Mouse (Mus musculus) neural tube, embryonic 12.5 days (tissue): Measurements from ENCODE around the gene Pcsk6. TPM values are rescaled to one million over a fixed set of nuclear protein-coding genes. Genes with fewer than 3 reads are reported as not detected.

ENCODE experiments used
- ATAC-seq: fragments of 200-750 bp; cut with Nextera tagmentation; 2 replicates; pipeline ENCODE4 v1.8.0; 2017; ENCODE audit warnings: low read depth, mild to moderate bottlenecking, moderate TSS enrichment, moderate library complexity; ENCODE audit not compliant: low FRiP score
- H3K27ac ChIP-seq: fragments of 300-500 bp; sonication (generic); 2 replicates; pipeline ENCODE4 v1.5.1; 2016
- H3K27me3 ChIP-seq: fragments of 300-500 bp; sonication (generic); replicated peaks from 2 replicates; pipeline ENCODE4 v1.6.1; 2016; ENCODE audit warnings: mild to moderate bottlenecking
- H3K36me3 ChIP-seq: fragments of 300-500 bp; sonication (generic); 2 replicates; pipeline ENCODE4 v1.6.1; 2016; ENCODE audit warnings: mild to moderate bottlenecking
- H3K4me1 ChIP-seq: fragments of 300-500 bp; sonication (generic); 2 replicates; pipeline ENCODE4 v1.6.1; 2016
- H3K4me2 ChIP-seq: fragments of 300-500 bp; sonication (generic); replicated peaks from 2 replicates; pipeline ENCODE4 v1.6.1; 2016; ENCODE audit warnings: mild to moderate bottlenecking
- H3K4me3 ChIP-seq: fragments of 300-500 bp; sonication (generic); 2 replicates; pipeline ENCODE4 v1.5.1; 2016
- H3K9ac ChIP-seq: fragments of 300-500 bp; sonication (generic); 2 replicates; pipeline ENCODE4 v1.6.1; 2016; ENCODE audit warnings: mild to moderate bottlenecking
- H3K9me3 ChIP-seq: fragments of 300-500 bp; sonication (generic); 2 replicates; pipeline ENCODE4 v1.6.1; 2016; ENCODE audit warnings: mild to moderate bottlenecking
- WGBS: fragments of 180-500 bp; shearing (Covaris S2); methylation state at CpG from one replicate; pipeline ENCODE4 v1.1.7; 2016; 5-methylcytosine and 5-hydroxymethylcytosine counted together
- polyA plus RNA-seq: library from polyadenylated mRNA; unstranded; fragments of >200 nt; fragmentation: Nextera tagmentation; extraction: Ambion mirVana; gene quantifications from 2 replicates; pipeline ENCODE4 v1.2.1, GENCODE M21; 2016

Gene Pcsk6
- polyA plus RNA-seq, 1 experiment from 2014 or later, result 1.5 TPM

DNA sequence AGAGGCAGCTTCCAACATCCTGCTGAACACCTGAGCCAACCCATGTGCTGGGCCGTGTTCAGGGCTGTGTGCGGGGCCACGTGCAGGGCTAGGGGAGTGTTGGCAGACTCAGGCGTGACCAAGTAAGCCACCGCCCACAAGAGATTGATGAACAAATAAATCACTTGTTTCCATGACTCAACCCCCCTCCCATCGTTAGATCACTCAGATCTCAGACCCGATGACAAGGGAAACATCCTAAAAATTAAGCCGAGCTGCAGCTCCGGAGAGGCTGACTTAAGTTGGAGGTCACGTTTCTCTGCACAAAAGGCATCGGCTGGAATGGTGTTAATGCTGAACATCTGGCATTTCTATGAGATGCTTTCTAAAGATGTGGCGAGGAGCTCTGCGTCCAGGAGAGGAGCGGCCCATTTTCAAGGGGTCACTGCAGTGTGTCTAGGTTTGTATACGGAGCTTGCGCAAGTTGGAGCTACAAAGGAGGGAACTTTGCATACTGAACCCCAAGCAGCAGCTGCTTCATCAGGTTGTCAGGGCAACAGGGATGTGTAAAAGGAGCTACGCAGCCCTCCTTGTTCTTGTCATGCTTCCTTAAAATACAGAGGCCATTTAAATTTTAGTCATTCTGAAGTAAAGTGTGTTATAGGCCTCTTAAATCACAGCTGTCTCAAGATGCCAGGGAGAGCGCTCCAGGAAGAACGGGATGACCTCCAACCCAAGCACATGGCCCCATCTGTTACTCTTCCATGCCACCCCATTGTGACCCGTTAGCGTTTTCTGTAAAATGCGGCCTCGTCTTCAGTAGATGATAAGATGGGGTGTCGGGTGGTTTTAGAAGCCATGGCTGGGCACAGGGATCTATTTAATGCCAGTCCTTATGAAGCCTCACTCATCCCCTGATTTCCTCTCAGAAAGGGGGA is 94.0 kb downstream of the Pcsk6 start:
- ATAC-seq, result peak; percentile 96
- H3K4me1 ChIP-seq, result peaks cover 12% of the 10 kb centered on the region
- H3K4me3 ChIP-seq, result no peak overlapping the region
- WGBS, result 9% methylated on average over 24 of the region's 24 CpGs
- H3K27me3 ChIP-seq, result no peaks in the 10 kb centered on the region
- no peak overlapping the region for H3K27ac ChIP-seq
- peak overlapping the region; percentile 34 for H3K4me2 ChIP-seq
- no peaks in the 10 kb centered on the region for H3K36me3 ChIP-seq
- H3K9ac ChIP-seq, result no peak overlapping the region
- H3K9me3 ChIP-seq, result no peaks in the 10 kb centered on the region

DNA sequence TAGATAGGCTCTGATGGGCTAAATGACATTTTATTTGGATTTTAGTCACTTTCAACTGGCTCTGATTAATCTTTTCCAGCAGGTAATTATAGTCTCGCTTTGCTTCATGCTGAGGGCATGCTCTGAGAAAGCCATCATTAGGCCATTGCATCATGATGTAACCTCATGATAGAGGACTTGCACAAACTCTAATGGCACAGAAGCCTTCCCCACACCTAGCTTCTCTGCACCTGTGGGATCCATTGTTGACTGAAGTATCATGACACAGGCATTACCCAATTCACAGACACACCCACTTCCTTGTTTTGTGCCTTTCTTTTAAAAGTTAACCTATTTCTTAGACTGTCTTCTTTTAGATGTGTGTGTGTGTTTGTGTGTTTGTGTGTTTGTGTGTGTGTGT is 95.7 kb downstream of the Pcsk6 start:
- no peak overlapping the region for H3K4me3 ChIP-seq
- no peaks in the 10 kb centered on the region for H3K27me3 ChIP-seq
- ATAC-seq, result no peak
- no peak overlapping the region for H3K4me2 ChIP-seq
- H3K36me3 ChIP-seq, result no peaks in the 10 kb centered on the region
- WGBS, result 94% methylated on average over 1 of the region's 1 CpGs
- no peak overlapping the region for H3K9ac ChIP-seq
- H3K4me1 ChIP-seq, result peaks cover 12% of the 10 kb centered on the region
- H3K9me3 ChIP-seq, result no peaks in the 10 kb centered on the region
- H3K27ac ChIP-seq, result no peak overlapping the region

DNA sequence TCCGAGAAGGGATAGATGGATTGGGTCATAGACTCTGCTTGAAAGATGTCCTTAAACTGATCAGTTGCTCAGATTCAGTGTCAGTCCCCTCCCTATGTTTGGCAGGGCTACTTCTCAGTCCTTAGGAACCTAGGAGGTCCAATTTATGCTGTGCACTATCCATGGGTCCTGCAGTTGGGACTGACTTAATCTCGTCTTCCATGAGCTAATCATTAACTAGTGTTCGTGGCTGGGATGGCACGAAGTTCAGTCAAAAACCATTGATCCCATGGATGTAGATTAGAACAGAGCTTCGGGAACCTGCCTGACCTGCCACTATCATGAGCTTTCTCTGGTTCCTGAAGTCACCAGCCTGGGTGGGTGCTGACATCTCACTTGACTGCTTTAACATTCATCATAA is 96.6 kb downstream of the Pcsk6 start:
- H3K9ac ChIP-seq, result no peak overlapping the region
- H3K4me2 ChIP-seq, result no peak overlapping the region
- H3K27ac ChIP-seq, result no peak overlapping the region
- H3K9me3 ChIP-seq, result no peaks in the 10 kb centered on the region
- peaks cover 12% of the 10 kb centered on the region for H3K4me1 ChIP-seq
- WGBS, result 90% methylated on average over 5 of the region's 5 CpGs
- ATAC-seq, result no peak
- no peaks in the 10 kb centered on the region for H3K27me3 ChIP-seq
- no peaks in the 10 kb centered on the region for H3K36me3 ChIP-seq
- no peak overlapping the region for H3K4me3 ChIP-seq

DNA sequence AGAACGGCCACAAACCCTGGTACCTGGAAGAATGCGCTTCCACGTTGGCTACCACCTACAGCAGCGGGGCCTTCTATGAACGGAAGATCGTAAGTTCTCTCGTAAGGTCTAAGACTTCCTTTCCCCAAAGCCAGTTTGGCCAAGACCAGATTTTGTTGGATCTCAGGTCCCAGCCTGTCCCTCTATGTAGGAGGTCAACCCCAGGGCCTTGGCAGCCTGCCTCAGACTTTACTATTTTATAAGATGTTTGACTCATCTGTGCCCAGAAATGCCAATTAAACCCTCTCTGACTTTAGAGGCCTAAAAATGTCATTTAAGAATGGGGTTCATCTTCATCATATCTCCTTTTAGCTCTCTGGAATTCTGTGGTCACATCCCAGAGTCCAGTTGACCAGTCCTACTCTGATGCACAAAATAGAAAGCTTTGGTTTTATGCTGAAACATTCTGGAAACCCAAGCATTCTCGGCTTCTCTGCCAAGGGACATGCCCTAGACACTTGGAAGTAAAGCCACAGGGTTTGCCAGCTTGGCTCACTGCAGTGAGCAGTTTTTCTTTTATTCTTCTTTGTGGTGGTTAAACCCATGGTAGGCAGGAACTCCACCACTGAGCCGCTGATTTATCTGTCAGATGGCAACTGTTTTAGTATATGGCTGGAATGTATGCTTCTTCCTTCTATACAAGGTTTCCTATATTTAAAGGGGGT is 97.8 kb downstream of the Pcsk6 start:
- Histone ChIP-seq H3K4me1 (peaks cover 12% of the 10 kb centered on the region), H3K27ac (no peak overlapping the region), H3K27me3 (no peaks in the 10 kb centered on the region), H3K4me2 (no peak overlapping the region), H3K4me3 (no peak overlapping the region), H3K36me3 (no peaks in the 10 kb centered on the region), H3K9me3 (peaks cover 7% of the 10 kb centered on the region; the same call in 1 of the 2 replicates), H3K9ac (no peak overlapping the region)
- ATAC-seq, result no peak
- 97% methylated on average over 9 of the region's 9 CpGs for WGBS

DNA sequence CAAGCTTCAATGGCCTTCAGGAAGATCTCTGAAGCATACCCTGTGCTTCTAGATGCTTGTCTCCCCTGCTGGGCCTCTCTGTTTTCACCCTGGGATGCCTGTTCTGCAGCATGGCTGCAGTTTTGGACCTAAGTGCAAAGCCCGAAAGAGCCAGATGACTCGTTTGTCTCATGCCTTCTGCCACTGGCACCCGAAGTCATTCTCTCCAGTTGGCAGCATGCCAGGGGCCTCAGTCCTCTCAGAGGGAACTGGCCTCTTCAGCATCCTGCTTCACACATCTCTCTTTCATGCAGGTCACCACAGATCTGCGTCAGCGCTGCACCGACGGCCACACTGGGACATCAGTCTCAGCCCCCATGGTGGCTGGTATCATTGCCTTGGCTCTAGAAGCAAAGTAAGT is 101.1 kb downstream of the Pcsk6 start:
- peaks cover 7% of the 10 kb centered on the region; the same call in 1 of the 2 replicates for H3K9me3 ChIP-seq
- H3K4me2 ChIP-seq, result no peak overlapping the region
- no peaks in the 10 kb centered on the region for H3K36me3 ChIP-seq
- H3K4me3 ChIP-seq, result no peak overlapping the region
- H3K27me3 ChIP-seq, result no peaks in the 10 kb centered on the region
- no peaks in the 10 kb centered on the region for H3K4me1 ChIP-seq
- no peak overlapping the region for H3K9ac ChIP-seq
- 86% methylated on average over 7 of the region's 7 CpGs for WGBS
- no peak overlapping the region for H3K27ac ChIP-seq
- ATAC-seq, result no peak

DNA sequence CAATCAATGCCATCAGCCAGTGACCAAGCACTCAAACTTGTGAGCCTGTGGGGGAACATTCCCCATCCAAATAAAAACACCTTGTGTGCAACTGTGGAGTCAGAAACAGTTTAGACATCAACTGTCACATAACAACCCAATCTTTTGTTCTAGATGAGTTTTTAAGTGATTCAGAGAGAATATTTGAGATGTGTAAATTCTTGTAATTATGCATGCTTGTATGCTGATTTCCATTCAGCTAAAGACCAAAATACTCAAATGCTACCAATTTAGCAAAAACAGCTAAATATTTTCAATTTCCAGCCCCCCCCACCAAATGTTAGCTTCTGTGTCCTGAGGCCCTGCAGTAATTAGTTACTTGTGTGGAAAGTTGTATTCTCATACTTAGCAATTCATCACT is 102.9 kb downstream of the Pcsk6 start:
- Histone ChIP-seq H3K27ac (no peak overlapping the region), H3K4me3 (no peak overlapping the region), H3K4me1 (no peaks in the 10 kb centered on the region), H3K4me2 (no peak overlapping the region), H3K9ac (no peak overlapping the region), H3K9me3 (peaks cover 7% of the 10 kb centered on the region; the same call in 1 of the 2 replicates), H3K27me3 (no peaks in the 10 kb centered on the region), H3K36me3 (no peaks in the 10 kb centered on the region)
- no peak for ATAC-seq

DNA sequence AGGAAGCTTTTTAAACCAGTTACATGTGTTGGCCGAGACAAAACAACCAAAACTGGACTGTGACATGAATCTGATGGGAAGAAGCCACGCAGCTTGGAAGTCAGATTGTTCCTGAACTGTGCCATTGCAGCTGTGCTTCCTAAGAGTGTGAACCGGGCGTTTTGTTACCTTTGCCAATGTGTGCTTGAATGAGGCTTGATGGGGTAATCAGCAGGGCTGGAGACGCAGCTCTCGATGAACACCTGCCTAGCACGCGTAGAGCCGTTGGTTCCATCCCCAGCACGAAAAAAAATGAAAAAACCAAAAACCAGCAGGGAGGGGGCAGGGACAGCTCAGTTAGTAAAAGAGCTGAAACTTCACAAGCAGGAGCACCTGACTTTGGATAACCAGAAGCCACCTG is 109.8 kb downstream of the Pcsk6 start:
- Histone ChIP-seq H3K4me3 (no peak overlapping the region), H3K4me1 (0 out of 2 replicates have a peak, but pooled peaks cover 3% of the 10 kb centered on the region), H3K27me3 (no peaks in the 10 kb centered on the region), H3K4me2 (no peak overlapping the region), H3K27ac (no peak overlapping the region), H3K36me3 (no peaks in the 10 kb centered on the region), H3K9me3 (no peaks in the 10 kb centered on the region), H3K9ac (no peak overlapping the region)
- no peak for ATAC-seq
- 81% methylated on average over 10 of the region's 10 CpGs for WGBS

DNA sequence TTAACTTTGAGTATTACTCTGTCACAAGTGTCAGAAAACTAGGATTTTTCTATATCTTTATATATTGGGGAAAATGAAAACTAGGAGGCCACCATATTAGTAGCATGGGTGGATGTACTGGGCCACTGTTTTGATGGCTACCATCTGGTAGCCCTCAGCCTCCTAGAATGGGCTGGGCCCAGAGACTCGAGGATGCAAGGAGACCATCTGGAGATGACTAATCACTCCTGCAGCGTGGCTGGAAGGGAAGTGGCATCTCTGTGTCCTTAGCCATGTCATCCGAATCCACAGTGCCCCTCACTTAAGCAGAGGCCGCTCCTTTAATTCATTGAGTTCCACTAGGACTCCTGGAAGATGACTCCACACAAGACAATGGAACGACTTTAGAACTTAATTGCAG is 115.8 kb downstream of the Pcsk6 start:
- WGBS, result 69% methylated on average over 5 of the region's 5 CpGs

DNA sequence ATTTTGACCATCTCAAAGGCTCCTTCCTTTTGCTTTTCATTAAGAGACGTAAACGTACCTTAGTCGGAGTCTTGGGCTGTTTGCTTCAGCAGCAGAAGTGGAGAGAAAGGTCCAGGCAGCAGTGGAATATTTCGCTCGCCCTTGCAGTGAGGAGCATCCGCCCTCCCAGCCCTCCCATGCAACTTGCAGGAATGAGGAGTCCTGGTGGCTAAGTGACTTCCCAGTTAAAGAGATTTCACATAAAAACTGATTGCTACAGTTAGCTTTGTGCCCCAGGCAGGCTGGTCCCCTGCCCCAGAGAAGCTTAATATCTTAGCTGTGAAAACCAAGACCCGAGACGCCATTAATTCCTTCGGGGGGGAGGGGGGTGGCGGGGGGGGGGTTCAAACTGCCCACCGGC is 116.4 kb downstream of the Pcsk6 start:
- no peak overlapping the region for H3K4me2 ChIP-seq
- no peak for ATAC-seq
- H3K4me1 ChIP-seq, result peaks cover 4% of the 10 kb centered on the region; the same call in 1 of the 2 replicates
- no peaks in the 10 kb centered on the region for H3K27me3 ChIP-seq
- H3K27ac ChIP-seq, result no peak overlapping the region
- H3K9me3 ChIP-seq, result no peaks in the 10 kb centered on the region
- 83% methylated on average over 11 of the region's 11 CpGs for WGBS
- no peak overlapping the region for H3K9ac ChIP-seq
- H3K36me3 ChIP-seq, result no peaks in the 10 kb centered on the region
- no peak overlapping the region for H3K4me3 ChIP-seq

More for the DNA sequence above, 115.8 kb downstream of the Pcsk6 start:
- no peak overlapping the region for H3K4me3 ChIP-seq
- H3K4me1 ChIP-seq, result peaks cover 4% of the 10 kb centered on the region; the same call in 1 of the 2 replicates
- no peak overlapping the region for H3K27ac ChIP-seq
- H3K27me3 ChIP-seq, result no peaks in the 10 kb centered on the region
- H3K36me3 ChIP-seq, result no peaks in the 10 kb centered on the region
- no peak overlapping the region for H3K4me2 ChIP-seq
- no peak for ATAC-seq
- H3K9me3 ChIP-seq, result no peaks in the 10 kb centered on the region
- H3K9ac ChIP-seq, result no peak overlapping the region

DNA sequence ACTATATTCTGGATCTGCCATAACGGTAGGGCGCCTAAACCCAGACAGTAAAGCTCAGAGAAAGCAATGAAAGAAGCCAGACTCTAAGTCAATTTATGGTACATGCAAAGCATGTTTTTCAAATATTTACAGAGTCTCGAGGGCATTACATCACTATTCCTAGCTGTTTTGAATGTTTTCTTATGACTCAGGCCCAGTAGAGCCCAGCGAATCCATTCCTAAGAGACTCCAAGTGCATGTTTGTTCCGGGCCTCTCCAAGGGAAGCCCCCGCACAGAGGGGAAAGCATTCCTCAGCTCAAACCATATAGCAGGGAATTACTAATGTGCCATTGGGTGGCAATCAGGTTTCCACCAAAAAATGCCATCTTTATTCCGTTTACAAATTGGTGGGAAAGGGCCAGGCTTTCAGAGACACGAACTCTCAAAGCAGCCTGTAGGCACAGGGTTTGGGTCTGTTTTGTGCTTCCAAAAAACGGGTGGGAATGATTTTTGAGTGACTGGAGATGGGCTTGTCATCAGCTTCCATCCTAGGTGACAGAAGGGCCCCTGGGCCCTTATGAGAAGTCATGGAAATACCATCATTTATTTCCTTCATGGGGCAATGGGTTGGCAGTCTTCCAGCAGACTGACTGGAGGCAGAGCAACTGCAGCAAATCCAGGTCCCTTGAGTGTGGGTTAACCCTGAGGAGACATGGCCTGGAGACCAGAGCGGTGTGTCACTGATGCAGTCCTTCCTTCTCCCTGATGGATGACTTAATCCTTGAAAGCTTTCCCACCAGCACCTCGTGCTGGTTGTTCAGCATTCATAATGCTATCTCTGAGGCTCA is 117.7 kb downstream of the Pcsk6 start:
- Histone ChIP-seq H3K4me3 (no peak overlapping the region), H3K36me3 (no peaks in the 10 kb centered on the region), H3K27me3 (no peaks in the 10 kb centered on the region), H3K4me1 (peaks cover 4% of the 10 kb centered on the region; the same call in 1 of the 2 replicates), H3K27ac (no peak overlapping the region), H3K4me2 (no peak overlapping the region), H3K9ac (no peak overlapping the region), H3K9me3 (no peaks in the 10 kb centered on the region)
- no peak for ATAC-seq
- WGBS, result 79% methylated on average over 11 of the region's 11 CpGs

DNA sequence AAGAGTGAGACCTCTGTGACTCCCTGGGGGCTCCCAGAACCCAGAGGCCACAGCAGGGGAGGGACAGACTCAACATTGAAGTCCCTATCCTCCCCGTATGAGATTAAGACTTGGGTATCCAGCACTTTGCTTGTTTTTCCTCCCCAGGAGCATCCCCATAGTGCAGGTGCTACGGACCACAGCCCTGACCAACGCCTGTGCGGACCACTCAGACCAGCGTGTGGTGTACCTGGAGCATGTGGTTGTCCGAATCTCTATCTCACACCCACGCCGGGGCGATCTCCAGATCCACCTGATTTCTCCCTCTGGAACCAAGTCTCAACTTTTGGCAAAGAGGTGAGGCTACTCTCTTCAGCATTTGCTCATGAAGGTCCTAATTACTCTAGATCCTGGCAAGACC is 118.5 kb downstream of the Pcsk6 start:
- Histone ChIP-seq H3K27ac (no peak overlapping the region), H3K4me1 (peaks cover 4% of the 10 kb centered on the region; the same call in 1 of the 2 replicates), H3K36me3 (no peaks in the 10 kb centered on the region), H3K9me3 (no peaks in the 10 kb centered on the region), H3K4me3 (no peak overlapping the region), H3K9ac (no peak overlapping the region), H3K4me2 (no peak overlapping the region), H3K27me3 (no peaks in the 10 kb centered on the region)
- no peak for ATAC-seq
- WGBS, result 89% methylated on average over 9 of the region's 9 CpGs

DNA sequence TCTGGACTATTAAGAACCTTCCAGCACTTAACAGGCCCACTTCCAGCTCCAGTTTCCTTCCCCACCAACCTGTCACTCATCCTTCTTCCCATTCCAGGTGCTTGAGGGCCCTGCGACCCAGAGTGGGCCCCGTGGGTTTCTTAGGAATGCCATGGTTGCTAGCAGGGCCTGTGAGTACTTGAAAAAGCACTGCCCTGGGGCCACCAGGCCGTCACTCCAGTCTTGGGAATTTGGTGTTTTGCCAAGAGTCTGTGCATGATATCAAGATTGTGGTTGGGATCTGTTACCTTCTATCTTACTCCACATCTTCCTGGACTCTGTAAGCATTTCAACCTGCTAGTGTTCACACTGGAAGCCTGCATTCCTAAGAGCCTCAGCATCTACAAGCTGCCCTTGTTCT is 120.5 kb downstream of the Pcsk6 start:
- H3K4me1 ChIP-seq, result peaks cover 4% of the 10 kb centered on the region; the same call in 1 of the 2 replicates
- H3K9me3 ChIP-seq, result no peaks in the 10 kb centered on the region
- WGBS, result 83% methylated on average over 3 of the region's 3 CpGs
- no peak overlapping the region for H3K4me3 ChIP-seq
- no peaks in the 10 kb centered on the region for H3K27me3 ChIP-seq
- no peak overlapping the region for H3K9ac ChIP-seq
- H3K4me2 ChIP-seq, result no peak overlapping the region
- no peaks in the 10 kb centered on the region for H3K36me3 ChIP-seq
- ATAC-seq, result no peak
- no peak overlapping the region for H3K27ac ChIP-seq
